Mouse (Mus musculus): Measurements from ENCODE around the gene Zfp462.

DNA sequence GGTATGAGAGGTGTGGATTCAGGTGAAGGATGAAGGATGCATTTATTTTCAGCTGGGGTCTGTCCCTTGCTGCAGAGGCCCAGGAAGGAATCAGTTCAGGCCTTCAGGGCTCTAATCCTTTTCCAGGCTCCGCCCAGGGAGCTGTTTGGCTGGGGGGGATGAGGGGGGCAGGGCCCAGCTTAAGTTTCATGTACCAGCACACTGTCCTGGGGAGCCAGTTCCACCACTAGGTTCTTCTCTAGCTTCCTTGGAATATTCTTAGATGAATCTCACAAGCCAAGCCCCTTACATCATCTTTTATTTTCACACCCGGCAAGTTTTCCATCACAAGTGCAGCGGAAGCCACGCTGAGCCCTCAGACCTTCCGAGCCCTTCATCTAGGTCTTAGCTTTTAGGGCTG lies 85.6 kb downstream of the Zfp462 start:
- TF ChIP-seq CTCF (IDR thresholded peaks at IDR 0.05; ENCODE audit: low read depth, low read length) (no peak), GATA2 (IDR thresholded peaks at IDR 0.05; ENCODE audit: borderline replicate concordance, low read depth, low read length) (no peak), GATA1 (IDR thresholded peaks at IDR 0.05; ENCODE audit: borderline replicate concordance, low read length) (no peak), POLR2AphosphoS5 (IDR thresholded peaks at IDR 0.05; ENCODE audit: insufficient replicate concordance, low read depth, low read length) (no peak)

All from G1E (cell line).